ENCODE assay signal across 11 mouse cellular contexts in genomic region chr8:123097786-123098584, GRCm38 (mm10). TPM values are rescaled to one million over a fixed set of nuclear protein-coding genes. Genes with fewer than 3 reads are reported as not detected.
A peak's percentile ranks its signal among the peaks of the same experiment; 100 is the strongest.
DNase-seq lines count a peak whose midpoint lies in the region; ATAC-seq and TF ChIP-seq lines count a peak whose summit lies in the region.
"Had no signal": no experiment of that assay in that cellular context is flagged by ENCODE, and none has a peak within 500 bp of the region (broad histone marks: within the 10 kb centered on the region; RNA-seq: fewer than 3 reads in every experiment).

No protein-coding gene starts in this region.

- 67% methylated on average over 12 of the region's 12 CpGs for WGBS in neural tube, embryonic 14.5 days

- H3K4me2 ChIP-seq in neural tube, embryonic 14.5 days (ENCODE audit: low read depth, low read length), result no peak overlapping the region
- H3K4me2 ChIP-seq: embryonic facial prominence, embryonic 13.5 days; liver, embryonic 13.5 days; midbrain, embryonic 13.5 days had no signal

- H3K79me2 ChIP-seq in MEL (ENCODE audit: control insufficient read depth, insufficient read depth, low read length, poor library complexity), result peaks cover 11% of the 10 kb centered on the region

- no peaks in the 10 kb centered on the region for H3K4me1 ChIP-seq in MEL (ENCODE audit: control insufficient read depth in 1 of 2, insufficient read depth in 2 of 2, low read length in 2 of 2)
- no peaks in the 10 kb centered on the region for H3K4me1 ChIP-seq in neural tube, embryonic 14.5 days (ENCODE audit: control insufficient read depth, insufficient read depth, low read length)

- peak; percentile 66 for DNase-seq in layer of hippocampus, adult 9-11 months
- no peak for DNase-seq in layer of hippocampus, adult 9-10 months (ENCODE audit: low spot score)
- DNase-seq in MEL (ENCODE audit: low read depth, low spot score), result no peak
- DNase-seq in brain, adult 2 months (ENCODE audit: low read depth, low spot score), result peak; percentile 75
- no peak for DNase-seq in urinary bladder, postnatal 36 days (ENCODE audit: low spot score in 2 of 2)
- no peak for DNase-seq in ovary, adult 18-20 months (ENCODE audit: low spot score)
- DNase-seq: liver, embryonic 13.5 days had no signal

- no peak for TF ChIP-seq EP300 in MEL (IDR thresholded peaks at IDR 0.05; ENCODE audit: low read depth in 1 of 2, low read length in 2 of 2)

- no peaks in the 10 kb centered on the region for H3K27me3 ChIP-seq in MEL (ENCODE audit: control insufficient read depth in 1 of 2, insufficient read depth in 2 of 2, low read length in 2 of 2)
- H3K27me3 ChIP-seq in neural tube, embryonic 14.5 days (ENCODE audit: control insufficient read depth, insufficient read depth, low read length), result no peaks in the 10 kb centered on the region
- H3K27me3 ChIP-seq: embryonic facial prominence, embryonic 13.5 days; liver, embryonic 13.5 days; midbrain, embryonic 13.5 days; Patski had no signal

- TF ChIP-seq POLR2A in MEL (IDR thresholded peaks at IDR 0.05; ENCODE audit: control insufficient read depth in 1 of 2, insufficient read depth in 1 of 2, low read depth in 1 of 2, low read length in 2 of 2, poor library complexity in 1 of 2), result no peak

- no peak overlapping the region for H3K4me3 ChIP-seq in MEL (ENCODE audit: control insufficient read depth in 1 of 2, insufficient read depth in 1 of 2, low read depth in 2 of 2, low read length in 2 of 2)
- H3K4me3 ChIP-seq in neural tube, embryonic 14.5 days (ENCODE audit: low read depth, low read length), result no peak overlapping the region
- H3K4me3 ChIP-seq: embryonic facial prominence, embryonic 13.5 days; liver, embryonic 13.5 days; midbrain, embryonic 13.5 days had no signal

- H3K9ac ChIP-seq in MEL (ENCODE audit: control insufficient read depth, low read depth, low read length, poor library complexity, severe bottlenecking), result no peak overlapping the region
- H3K9ac ChIP-seq in neural tube, embryonic 14.5 days (replicated peaks; ENCODE audit: low read depth, low read length), result no peak overlapping the region
- H3K9ac ChIP-seq: liver, embryonic 13.5 days had no signal

- H3K27ac ChIP-seq in MEL (ENCODE audit: control insufficient read depth, low read depth, low read length), result no peak overlapping the region
- H3K27ac ChIP-seq in neural tube, embryonic 14.5 days (ENCODE audit: low read depth, low read length), result 0 out of 2 replicates have a peak overlapping the region, but pooled peaks have one; percentile 10
- H3K27ac ChIP-seq: embryonic facial prominence, embryonic 13.5 days; liver, embryonic 13.5 days; midbrain, embryonic 13.5 days had no signal

- TF ChIP-seq RAD21 in MEL (IDR thresholded peaks at IDR 0.05; ENCODE audit: low read depth, low read length), result no peak

- ATAC-seq in neural tube, embryonic 14.5 days (ENCODE audit: low read depth), result no peak
- ATAC-seq: midbrain, embryonic 13.5 days; Patski had no signal

- H3K9me3 ChIP-seq in MEL (replicated peaks; ENCODE audit: insufficient read depth, low read length), result no peaks in the 10 kb centered on the region
- no peaks in the 10 kb centered on the region for H3K9me3 ChIP-seq in neural tube, embryonic 14.5 days (ENCODE audit: control insufficient read depth, low read length)
- H3K9me3 ChIP-seq: embryonic facial prominence, embryonic 13.5 days; liver, embryonic 13.5 days; midbrain, embryonic 13.5 days had no signal

- no peaks in the 10 kb centered on the region; a peak in 1 of 4 replicates for H3K36me3 ChIP-seq in MEL (ENCODE audit: control insufficient read depth in 1 of 2, insufficient read depth in 2 of 2, low read length in 2 of 2)
- peaks cover 33% of the 10 kb centered on the region for H3K36me3 ChIP-seq in neural tube, embryonic 14.5 days (ENCODE audit: control insufficient read depth, insufficient read depth, low read length)

- no peak; a peak in 1 of 6 replicates for TF ChIP-seq CTCF in MEL (IDR thresholded peaks at IDR 0.05 in 2 of 3, conservative IDR thresholded peaks at IDR 0.05 in 1 of 3; ENCODE audit: control insufficient read depth in 1 of 3, insufficient read depth in 1 of 3, low read depth in 2 of 3, low read length in 3 of 3, poor library complexity in 1 of 3, severe bottlenecking in 1 of 3)

TF ChIP-seq in MEL, 35 proteins besides CTCF, POLR2A, EP300 and RAD21:
- TF ChIP-seq MYB (IDR thresholded peaks at IDR 0.05; ENCODE audit: low read depth, low read length) (no peak), SMC3 (IDR thresholded peaks at IDR 0.05; ENCODE audit: low read depth, low read length) (peak; percentile 1; the same call in 1 of the 2 replicates), ZC3H11A (IDR thresholded peaks at IDR 0.05; ENCODE audit: low read depth, low read length) (no peak)

RNA-seq across cellular contexts. Expression of gene Rpl13, which starts 4.2 kb away (rescaled TPM):
- total RNA-seq in MEL (2012; rRNA removed), result 2,918 and 3,113 TPM in 2 replicates
- 1,000 to 10,000 TPM in 1 of 2 experiments, not detected in 1; 1,306 TPM for polyA plus RNA-seq in MEL (2012; ENCODE audit: insufficient read depth in 1 of 2, insufficient read length in 2 of 2, low read depth in 1 of 2, low replicate concordance in 2 of 2, missing spikeins in 1 of 2)
- 775 and 913 TPM in 2 replicates for polyA plus RNA-seq in neural tube, embryonic 14.5 days (2014; fragmentation: Nextera tagmentation; extraction: Ambion mirVana)

RNA-seq across cellular contexts. Expression of gene Cpne7, which starts 19.2 kb away (rescaled TPM):
- total RNA-seq in MEL (2012; rRNA removed), result 2.2 and 3.5 TPM in 2 replicates
- 1 to 10 TPM in 1 of 2 experiments, not detected in 1; 4.5 TPM for polyA plus RNA-seq in MEL (2012; ENCODE audit: insufficient read depth in 1 of 2, insufficient read length in 2 of 2, low read depth in 1 of 2, low replicate concordance in 2 of 2, missing spikeins in 1 of 2)
- 1.5 and 1.8 TPM in 2 replicates for polyA plus RNA-seq in neural tube, embryonic 14.5 days (2014; fragmentation: Nextera tagmentation; extraction: Ambion mirVana)

RNA-seq across cellular contexts. Expression of gene Spg7, which starts 35.2 kb away (rescaled TPM):
- total RNA-seq in MEL (2012; rRNA removed), result 28.9 and 32.0 TPM in 2 replicates
- 10 to 100 TPM in 1 of 2 experiments, not detected in 1; 36.0 TPM for polyA plus RNA-seq in MEL (2012; ENCODE audit: insufficient read depth in 1 of 2, insufficient read length in 2 of 2, low read depth in 1 of 2, low replicate concordance in 2 of 2, missing spikeins in 1 of 2)
- polyA plus RNA-seq in neural tube, embryonic 14.5 days (2014; fragmentation: Nextera tagmentation; extraction: Ambion mirVana), result 43.4 and 49.1 TPM in 2 replicates

RNA-seq across cellular contexts. Expression of gene Ankrd11, which starts 55.9 kb away (rescaled TPM):
- total RNA-seq in MEL (2012; rRNA removed), result 49.2 and 57.8 TPM in 2 replicates
- 100 to 1,000 TPM in 1 of 2 experiments, 10 to 100 TPM in 1; 87.7 to 235 TPM for polyA plus RNA-seq in MEL (2012; ENCODE audit: insufficient read depth in 1 of 2, insufficient read length in 2 of 2, low read depth in 1 of 2, low replicate concordance in 2 of 2, missing spikeins in 1 of 2)
- polyA plus RNA-seq in neural tube, embryonic 14.5 days (2014; fragmentation: Nextera tagmentation; extraction: Ambion mirVana), result 43.8 and 46.5 TPM in 2 replicates

Comparison
In these comparisons a context has a peak if more than half of its experiments do, and no peak if none do; other contexts are left out.
1. DNase-seq: peak in layer of hippocampus, adult 9-11 months (single experiment) and brain, adult 2 months (single experiment); none in layer of hippocampus, adult 9-10 months (single experiment), MEL (single experiment), urinary bladder, postnatal 36 days (0 of 2) and ovary, adult 18-20 months (single experiment).